Mouse (Mus musculus) adrenal gland, postnatal 14 days (tissue): ENCODE measurements around the gene Tnfsf13. TPM values are rescaled to one million over a fixed set of nuclear protein-coding genes. Genes with fewer than 3 reads are reported as not detected.
A peak's percentile ranks its signal among the peaks of the same experiment; 100 is the strongest.
"Not testable (repeated sequence)": the region's sequence is repeated elsewhere in the genome, so short reads cannot be mapped to it uniquely, and the experiment has no call there.

Source experiments
- DNase-seq: peaks from one replicate; pipeline ENCODE4 v3.0.0; 2021; ENCODE audit warnings: mixed read lengths
- total RNA-seq: library from RNA; stranded (reverse); gene quantifications from 2 replicates; pipeline ENCODE4 v1.2.3, GENCODE M21; 2021

Gene Tnfsf13
- total RNA-seq, 1 experiment from 2014 or later: 2.7 TPM

- no peak for DNase-seq
Observed at GRCm38 (mm10) chr11:69703814-69704612, 18.4 kb upstream of the Tnfsf13 start.

- DNase-seq: not testable (repeated sequence)
Observed at GRCm38 (mm10) chr11:69703381-69703780, 17.8 kb upstream of the Tnfsf13 start.

- DNase-seq: not testable (repeated sequence)
Observed at GRCm38 (mm10) chr11:69702886-69703285, 17.3 kb upstream of the Tnfsf13 start.

GRCm38 (mm10) chr11:69699595-69699994 is 14.0 kb upstream of the Tnfsf13 start:
- DNase-seq: peak; percentile 42

- no peak for DNase-seq
Observed at GRCm38 (mm10) chr11:69698574-69698973, 13.0 kb upstream of the Tnfsf13 start.

- DNase-seq: no peak
Observed at GRCm38 (mm10) chr11:69697396-69697795, 11.8 kb upstream of the Tnfsf13 start.

GRCm38 (mm10) chr11:69695361-69696181 is 10.0 kb upstream of the Tnfsf13 start, which contains the start of the genes Tnfsf12 and Tnfsfm13:
Gene Tnfsf12 (minus strand): TSS chr11:69695849.
Gene Tnfsfm13 (minus strand): TSS chr11:69696098.
- DNase-seq: peak; percentile 87

GRCm38 (mm10) chr11:69695046-69695360 is 9.4 kb upstream of the Tnfsf13 start:
- DNase-seq: no peak

GRCm38 (mm10) chr11:69693421-69693965 is 7.9 kb upstream of the Tnfsf13 start:
- DNase-seq: no peak

GRCm38 (mm10) chr11:69692863-69693262 is 7.3 kb upstream of the Tnfsf13 start:
- no peak for DNase-seq

- DNase-seq: no peak
Observed at GRCm38 (mm10) chr11:69692196-69692811, 6.7 kb upstream of the Tnfsf13 start.

GRCm38 (mm10) chr11:69689891-69690290 is 4.3 kb upstream of the Tnfsf13 start:
- no peak for DNase-seq

- DNase-seq: no peak
Observed at GRCm38 (mm10) chr11:69687061-69687460, 1.5 kb upstream of the Tnfsf13 start.

- peak; percentile 75 for DNase-seq
Observed at GRCm38 (mm10) chr11:69686377-69686776, 793 bp upstream of the Tnfsf13 start.

- DNase-seq: no peak
Observed at GRCm38 (mm10) chr11:69684936-69685335, 648 bp downstream of the Tnfsf13 start.

- no peak for DNase-seq
Observed at GRCm38 (mm10) chr11:69684128-69684745, 1.3 kb downstream of the Tnfsf13 start.

GRCm38 (mm10) chr11:69683576-69683975 is 2.0 kb downstream of the Tnfsf13 start:
- DNase-seq: no peak

- peak; percentile 93 for DNase-seq
Observed at GRCm38 (mm10) chr11:69682840-69683533, 2.6 kb downstream of the Tnfsf13 start.

- DNase-seq: no peak
Observed at GRCm38 (mm10) chr11:69682209-69682839, 3.3 kb downstream of the Tnfsf13 start.

- peak; percentile 99 for DNase-seq
Observed at GRCm38 (mm10) chr11:69681314-69682208, 4.0 kb downstream of the Tnfsf13 start, which contains the start of gene Senp3. Gene Senp3 (minus strand): TSS chr11:69682084.
